16 mouse cellular contexts compared by ENCODE assay signal in the genomic region with DNA sequence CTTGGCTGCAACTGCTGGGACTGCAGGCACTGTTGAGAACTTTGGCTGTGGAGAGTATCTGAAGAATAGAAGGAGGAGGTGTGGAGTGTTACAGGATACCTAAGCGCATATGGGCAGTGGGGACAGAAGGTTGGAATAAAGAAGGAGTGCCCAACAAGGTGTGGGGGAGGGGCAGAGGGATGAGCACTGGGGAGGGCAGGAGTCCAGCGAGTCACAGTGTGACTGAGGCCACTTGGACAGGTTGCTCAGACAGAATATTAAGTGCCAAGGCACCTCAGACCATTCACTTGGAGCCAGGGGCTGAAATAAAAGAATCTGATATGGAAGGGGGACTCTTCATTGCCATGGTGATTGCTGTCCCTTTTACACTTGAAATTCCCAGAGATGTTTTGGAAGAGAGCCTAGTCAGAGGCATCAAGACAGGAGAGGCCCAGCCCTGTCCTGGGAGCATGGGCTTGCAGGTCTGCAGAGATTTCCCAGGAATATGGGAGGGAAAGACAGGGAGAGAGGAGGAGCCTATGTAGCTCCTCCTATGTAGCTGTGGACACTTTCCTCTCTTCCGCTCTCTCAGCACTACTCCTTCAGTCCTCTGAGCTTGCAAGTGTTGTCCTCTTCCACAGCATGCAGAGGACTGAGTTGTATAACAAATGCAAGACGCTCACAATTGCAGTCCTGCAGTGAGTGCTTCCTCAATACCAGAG.
DNase-seq lines count a peak whose midpoint lies in the region; ATAC-seq lines count a peak whose summit lies in the region.
"Had no signal": no experiment of that assay in that cellular context is flagged by ENCODE, and none has a peak within 500 bp of the region (broad histone marks: within the 10 kb centered on the region; RNA-seq: fewer than 3 reads in every experiment).

No protein-coding gene starts in this region.

- H3K36me3 ChIP-seq in forebrain, embryonic 11.5 days (ENCODE audit: control insufficient read depth, insufficient read depth, low read length): no peaks in the 10 kb centered on the region
- no peaks in the 10 kb centered on the region for H3K36me3 ChIP-seq in hindbrain, embryonic 12.5 days
- no peaks in the 10 kb centered on the region for H3K36me3 ChIP-seq in midbrain, embryonic 13.5 days
- H3K36me3 ChIP-seq: heart, embryonic 13.5 days; limb, embryonic 12.5 days had no signal

- H3K27ac ChIP-seq in forebrain, embryonic 11.5 days (ENCODE audit: low read depth, low read length): no peak overlapping the region
- no peak overlapping the region; the same call in 1 of the 2 replicates for H3K27ac ChIP-seq in hindbrain, embryonic 12.5 days
- no peak overlapping the region for H3K27ac ChIP-seq in midbrain, embryonic 13.5 days
- H3K27ac ChIP-seq: heart, embryonic 13.5 days; limb, embryonic 12.5 days had no signal

- H3K27me3 ChIP-seq in forebrain, embryonic 11.5 days (ENCODE audit: control insufficient read depth, insufficient read depth, low read length): no peaks in the 10 kb centered on the region
- no peaks in the 10 kb centered on the region for H3K27me3 ChIP-seq in hindbrain, embryonic 12.5 days
- H3K27me3 ChIP-seq in midbrain, embryonic 13.5 days: no peaks in the 10 kb centered on the region
- H3K27me3 ChIP-seq: heart, embryonic 13.5 days; limb, embryonic 12.5 days had no signal

- H3K4me2 ChIP-seq in forebrain, embryonic 11.5 days (ENCODE audit: low read depth, low read length, severe bottlenecking): no peak overlapping the region
- H3K4me2 ChIP-seq in hindbrain, embryonic 12.5 days (replicated peaks): no peak overlapping the region
- no peak overlapping the region for H3K4me2 ChIP-seq in midbrain, embryonic 13.5 days (replicated peaks)
- H3K4me2 ChIP-seq: heart, embryonic 13.5 days; limb, embryonic 12.5 days had no signal

- H3K4me1 ChIP-seq in forebrain, embryonic 11.5 days (replicated peaks; ENCODE audit: control insufficient read depth, insufficient read depth, low read length): peaks cover 21% of the 10 kb centered on the region
- peaks cover 29% of the 10 kb centered on the region for H3K4me1 ChIP-seq in hindbrain, embryonic 12.5 days
- peaks cover 53% of the 10 kb centered on the region for H3K4me1 ChIP-seq in midbrain, embryonic 13.5 days (replicated peaks)

- no peak overlapping the region for H3K4me3 ChIP-seq in forebrain, embryonic 11.5 days (ENCODE audit: low read depth, low read length)
- no peak overlapping the region for H3K4me3 ChIP-seq in hindbrain, embryonic 12.5 days
- H3K4me3 ChIP-seq in midbrain, embryonic 13.5 days (replicated peaks): no peak overlapping the region
- H3K4me3 ChIP-seq: heart, embryonic 13.5 days; limb, embryonic 12.5 days had no signal

- H3K9me3 ChIP-seq in forebrain, embryonic 11.5 days (ENCODE audit: control insufficient read depth, low read length): no peaks in the 10 kb centered on the region
- no peaks in the 10 kb centered on the region for H3K9me3 ChIP-seq in hindbrain, embryonic 12.5 days (replicated peaks)
- no peaks in the 10 kb centered on the region for H3K9me3 ChIP-seq in midbrain, embryonic 13.5 days
- H3K9me3 ChIP-seq: heart, embryonic 13.5 days; limb, embryonic 12.5 days had no signal

- no peak overlapping the region for H3K9ac ChIP-seq in forebrain, embryonic 11.5 days (ENCODE audit: low read length)
- no peak overlapping the region for H3K9ac ChIP-seq in hindbrain, embryonic 12.5 days
- no peak overlapping the region for H3K9ac ChIP-seq in midbrain, embryonic 13.5 days (replicated peaks)
- H3K9ac ChIP-seq: heart, embryonic 13.5 days; limb, embryonic 12.5 days had no signal

- DNase-seq in frontal cortex, postnatal 14 days (ENCODE audit: low spot score in 2 of 2): no peak
- no peak for DNase-seq in forebrain, embryonic 11.5 days (ENCODE audit: low spot score)
- no peak for DNase-seq in urinary bladder, postnatal 4 days (ENCODE audit: low spot score in 2 of 2)
- no peak for DNase-seq in right cerebral cortex, postnatal 36 days (ENCODE audit: low spot score in 2 of 2)
- DNase-seq in left cerebral cortex, adult 18-20 months (ENCODE audit: low spot score in 2 of 2): no peak
- DNase-seq: adrenal gland, postnatal 10 days; gastrocnemius, postnatal 14 days; kidney, postnatal 4 days; lung, postnatal 4 days; right cerebral cortex, postnatal 14 days; thymus, postnatal 14 days had no signal

- WGBS in forebrain, embryonic 11.5 days: 72% methylated on average over 4 of the region's 4 CpGs
- 68% methylated on average over 4 of the region's 4 CpGs for WGBS in hindbrain, embryonic 12.5 days
- 56% methylated on average over 4 of the region's 4 CpGs for WGBS in midbrain, embryonic 13.5 days

- peak; percentile 66 for ATAC-seq in frontal cortex, adult (ENCODE audit: low TSS enrichment)
- 0 out of 2 replicates have a peak, but pooled peaks have one; percentile 11 for ATAC-seq in forebrain, embryonic 11.5 days (replicated peaks; ENCODE audit: low FRiP score)
- ATAC-seq in hindbrain, embryonic 12.5 days (ENCODE audit: low FRiP score): peak; percentile 29; the same call in 1 of the 2 replicates
- peak; percentile 44 for ATAC-seq in midbrain, embryonic 13.5 days

Comparison
In these comparisons a context has a peak if more than half of its experiments do, and no peak if none do; other contexts are left out.
1. ATAC-seq: peak in every context shown above with its lines; median percentile 66 in frontal cortex, adult; 44 in midbrain, embryonic 13.5 days; 29 in hindbrain, embryonic 12.5 days; 11 in forebrain, embryonic 11.5 days.